Mouse (Mus musculus) midbrain, postnatal 0 days (tissue): ENCODE results near the gene Asb4. TPM values are rescaled to one million over a fixed set of nuclear protein-coding genes. Genes with fewer than 3 reads are reported as not detected.
"Not testable (repeated sequence)": the region's sequence is repeated elsewhere in the genome, so short reads cannot be mapped to it uniquely, and the experiment has no call there.

Experiments used
- ATAC-seq: fragments of 200-750 bp; cut with Nextera tagmentation; 2 replicates; pipeline ENCODE4 v1.8.0; 2017; ENCODE audit warnings: moderate number of reproducible peaks, mild to moderate bottlenecking, moderate TSS enrichment, moderate library complexity; ENCODE audit not compliant: low FRiP score
- DNase-seq: peaks from one replicate; pipeline ENCODE4 v3.0.0-alpha.2; 2015; ENCODE audit warnings: low spot score
- H3K27ac ChIP-seq: fragments of 300-500 bp; sonication (generic); 2 replicates; pipeline ENCODE4 v1.5.1; 2014; ENCODE audit warnings: low read depth, mild to moderate bottlenecking, low read length, mixed read lengths
- H3K27me3 ChIP-seq: fragments of 300-500 bp; sonication (generic); 2 replicates; pipeline ENCODE4 v1.6.1; 2014; ENCODE audit warnings: low read length, control low read depth, mixed read lengths; ENCODE audit not compliant: insufficient read depth
- H3K36me3 ChIP-seq: fragments of 300-500 bp; sonication (generic); 2 replicates; pipeline ENCODE4 v1.6.1; 2014; ENCODE audit warnings: low read length, control low read depth, mixed read lengths; ENCODE audit not compliant: insufficient read depth
- H3K4me1 ChIP-seq: fragments of 300-500 bp; sonication (generic); 2 replicates; pipeline ENCODE4 v1.6.1; 2014; ENCODE audit warnings: mild to moderate bottlenecking, control low read depth, antibody characterized with exemption, low read length, mixed read lengths; ENCODE audit not compliant: insufficient read depth
- H3K4me2 ChIP-seq: fragments of 300-500 bp; sonication (generic); 2 replicates; pipeline ENCODE4 v1.6.1; 2014; ENCODE audit warnings: low read depth, mild to moderate bottlenecking, low read length, mixed read lengths; ENCODE audit not compliant: poor library complexity, severe bottlenecking
- H3K4me3 ChIP-seq: fragments of 300-500 bp; sonication (generic); 2 replicates; pipeline ENCODE4 v1.5.1; 2014; ENCODE audit warnings: low read depth, mild to moderate bottlenecking, low read length, moderate library complexity
- H3K9ac ChIP-seq: fragments of 300-500 bp; sonication (generic); replicated peaks from 2 replicates; pipeline ENCODE4 v1.6.1; 2014; ENCODE audit warnings: mild to moderate bottlenecking, low read length, moderate library complexity, mixed read lengths; ENCODE audit not compliant: poor library complexity, severe bottlenecking
- H3K9me3 ChIP-seq: fragments of 300-500 bp; sonication (generic); 2 replicates; pipeline ENCODE4 v1.6.1; 2016; ENCODE audit warnings: low read length, control low read depth
- CTCF ChIP-seq: IDR thresholded peaks from 2 replicates; pipeline ENCODE4 v1.5.1; 2016; ENCODE audit warnings: antibody characterized with exemption, mild to moderate bottlenecking
- WGBS: fragments of 180-500 bp; shearing (Covaris S2); extraction: QIAGEN DNeasy Blood & Tissue Kit; methylation state at CpG from one replicate; pipeline ENCODE4 v1.1.7; 2014; 5-methylcytosine and 5-hydroxymethylcytosine counted together
- polyA plus RNA-seq: library from polyadenylated mRNA; unstranded; fragments of >200 nt; fragmentation: Nextera tagmentation; extraction: Ambion mirVana; gene quantifications from 2 replicates; pipeline ENCODE4 v1.2.1, GENCODE M21; 2015
- total RNA-seq: library from RNA; depleted of rRNA; stranded (reverse); fragments of >200 nt; gene quantifications from 2 replicates; pipeline ENCODE4 v1.2.3, GENCODE M21; 2014; rRNA removed

Asb4 gene
- total RNA-seq (9.0 and 9.7 TPM in 2 replicates), polyA plus RNA-seq (15.4 and 23.0 TPM in 2 replicates)

DNA sequence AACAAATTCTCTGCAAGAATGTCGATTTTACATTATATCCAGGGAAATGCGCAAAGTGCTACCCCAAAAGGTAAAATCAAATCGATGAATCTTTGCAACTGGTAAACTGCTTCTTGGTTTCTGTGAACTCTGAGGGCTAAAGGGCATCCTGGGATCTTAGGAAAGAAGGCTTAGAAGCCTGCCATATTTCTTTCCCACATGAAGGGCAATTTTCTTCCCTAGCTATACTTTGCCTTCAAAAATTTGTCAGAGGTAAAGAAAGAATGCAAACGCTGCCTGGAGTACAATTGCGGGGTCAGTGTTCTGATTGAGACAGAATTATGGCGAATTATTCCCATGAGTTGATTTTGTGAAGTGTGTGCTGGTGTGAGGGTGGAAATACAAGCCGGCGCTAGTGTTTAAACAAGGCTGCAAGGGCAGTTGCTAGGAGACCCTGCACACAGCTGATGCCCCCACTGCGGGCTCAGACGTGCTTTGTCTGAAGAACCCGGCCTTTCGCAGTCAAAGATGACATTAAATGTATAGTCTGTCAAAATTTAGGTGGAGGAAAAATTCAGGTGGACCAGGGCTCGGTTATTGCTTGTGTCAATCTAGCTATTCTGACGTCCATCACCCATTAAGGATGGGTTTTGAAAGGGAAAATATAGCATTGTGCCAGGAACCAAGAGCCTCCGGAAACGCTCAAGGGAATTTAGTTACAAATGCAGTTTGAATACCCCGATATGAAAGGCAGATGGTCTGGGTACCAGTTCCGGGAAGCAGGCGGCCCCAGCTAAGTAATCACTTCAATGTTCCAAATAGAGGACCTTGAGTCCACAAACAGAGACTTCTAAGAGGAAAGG is at the start of gene Asb4:
TSS of gene Asb4 (plus strand) at position 51 of the 842 bp plus-strand sequence.
- 4% methylated on average over 19 of the region's 19 CpGs for WGBS
- no peaks in the 10 kb centered on the region for H3K27me3 ChIP-seq
- peak within 1 kb of the TSS; percentile 27 for H3K4me3 ChIP-seq
- H3K36me3 ChIP-seq: no peaks in the 10 kb centered on the region
- peak within 1 kb of the TSS; percentile 55 for H3K4me2 ChIP-seq
- no peaks in the 10 kb centered on the region for H3K9me3 ChIP-seq
- DNase-seq: peak; percentile 71
- H3K27ac ChIP-seq: peak within 1 kb of the TSS; percentile 39; the same call in 1 of the 2 replicates
- peak within 1 kb of the TSS; percentile 52 for H3K9ac ChIP-seq
- ATAC-seq: peak; percentile 59; the same call in 1 of the 2 replicates
- no peak for TF ChIP-seq CTCF
- H3K4me1 ChIP-seq: peaks cover 9% of the 10 kb centered on the region; the same call in 1 of the 2 replicates

DNA sequence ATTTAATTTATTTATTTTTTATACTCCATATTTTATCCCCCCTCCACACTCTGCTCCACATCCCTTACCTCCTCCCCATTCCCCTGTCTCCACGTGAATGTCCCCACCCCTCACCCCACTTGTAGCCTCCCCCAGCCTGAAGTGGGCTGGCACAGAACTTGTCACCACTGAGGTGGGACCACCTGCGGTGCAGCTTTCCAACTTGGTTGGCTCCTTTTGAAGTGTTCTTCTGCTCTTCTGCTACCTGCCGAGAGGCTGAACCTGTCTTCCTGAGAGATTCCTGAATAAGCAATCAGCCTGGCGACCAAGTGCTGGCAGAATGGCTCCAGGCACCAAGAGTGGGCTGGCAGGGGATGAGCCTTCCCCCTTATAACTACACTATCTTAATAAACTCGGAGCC is 49.2 kb upstream of the Asb4 start:
- no peak overlapping the region for H3K4me2 ChIP-seq
- no peak for DNase-seq

DNA sequence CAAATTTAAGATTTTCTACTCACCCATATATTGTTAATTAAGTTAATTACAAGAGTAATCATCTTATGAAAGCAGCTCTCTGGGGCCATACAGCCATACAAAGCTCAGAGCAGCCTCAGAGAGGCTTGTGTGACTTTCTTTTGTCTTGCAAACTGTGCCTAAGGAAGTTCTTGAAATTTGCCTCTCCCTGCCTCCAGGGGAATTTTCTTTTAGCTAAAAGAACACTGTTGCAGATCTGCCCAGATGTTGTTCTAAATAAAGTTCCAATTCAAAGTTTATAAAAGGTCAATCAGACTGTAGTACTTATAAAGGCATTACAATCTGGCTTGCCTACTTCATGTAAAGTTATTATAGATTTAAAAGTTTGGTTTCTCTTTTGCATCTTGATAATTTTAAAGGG is 47.2 kb upstream of the Asb4 start:
- not testable (repeated sequence) for H3K9ac ChIP-seq, H3K27me3 ChIP-seq, H3K4me1 ChIP-seq, DNase-seq, H3K4me2 ChIP-seq, ATAC-seq, H3K9me3 ChIP-seq, H3K4me3 ChIP-seq, H3K27ac ChIP-seq, H3K36me3 ChIP-seq

More for the DNA sequence above, 49.2 kb upstream of the Asb4 start:
- H3K27ac ChIP-seq: no peak overlapping the region
- H3K9ac ChIP-seq: no peak overlapping the region
- TF ChIP-seq CTCF: no peak
- WGBS: 52% methylated on average over 5 of the region's 5 CpGs
- H3K27me3 ChIP-seq: no peaks in the 10 kb centered on the region
- no peak overlapping the region for H3K4me3 ChIP-seq
- H3K36me3 ChIP-seq: no peaks in the 10 kb centered on the region
- H3K4me1 ChIP-seq: no peaks in the 10 kb centered on the region
- ATAC-seq: no peak
- no peaks in the 10 kb centered on the region for H3K9me3 ChIP-seq

DNA sequence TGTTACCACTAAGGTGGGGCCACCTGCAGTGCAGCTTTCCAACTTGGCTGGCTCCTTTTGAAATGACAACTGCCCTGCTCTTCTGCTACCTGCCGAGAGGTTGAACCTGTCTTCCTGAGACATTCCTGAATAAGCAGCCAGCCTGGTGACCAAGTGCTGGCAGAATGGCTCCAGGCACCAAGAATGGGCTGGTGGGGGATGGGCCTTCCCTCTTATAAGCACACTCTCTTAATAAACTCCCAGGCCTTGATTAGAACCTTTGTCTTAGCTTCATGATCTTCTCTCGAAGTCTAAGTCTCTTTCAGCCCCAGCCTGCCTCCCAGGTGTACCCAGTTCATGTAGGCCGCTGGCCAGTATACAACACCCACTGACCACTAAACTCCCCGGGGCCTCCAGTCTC is 44.4 kb upstream of the Asb4 start:
- H3K36me3 ChIP-seq, H3K9me3 ChIP-seq, H3K4me3 ChIP-seq, H3K4me1 ChIP-seq, H3K27ac ChIP-seq, H3K9ac ChIP-seq, ATAC-seq, H3K27me3 ChIP-seq, H3K4me2 ChIP-seq, DNase-seq: not testable (repeated sequence)
- 93% methylated on average over 4 of the region's 4 CpGs for WGBS

DNA sequence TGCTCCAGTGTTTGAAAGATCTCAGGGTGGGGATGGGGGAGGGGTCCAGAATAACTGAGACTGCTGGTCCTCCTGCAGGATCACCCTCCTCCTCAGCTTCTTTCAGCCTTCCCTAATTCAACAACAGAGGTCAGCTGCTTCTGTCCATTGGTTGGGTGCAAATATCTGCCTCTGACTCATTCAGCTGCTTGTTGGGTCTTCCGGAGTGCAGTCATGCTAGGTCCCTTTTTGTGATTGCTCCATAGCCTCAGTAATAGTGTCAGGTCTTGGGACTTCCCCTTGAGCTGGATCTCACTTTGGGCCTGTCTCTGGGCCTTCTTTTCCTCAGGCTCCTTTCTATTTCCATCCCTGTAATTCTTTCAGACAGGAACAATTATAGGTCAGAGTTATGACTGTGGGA is 43.9 kb upstream of the Asb4 start:
- not testable (repeated sequence) for H3K4me1 ChIP-seq, H3K27ac ChIP-seq, H3K27me3 ChIP-seq, H3K4me2 ChIP-seq, H3K4me3 ChIP-seq, H3K9ac ChIP-seq, ATAC-seq, DNase-seq, H3K36me3 ChIP-seq, H3K9me3 ChIP-seq
- WGBS: 96% methylated on average over 1 of the region's 1 CpGs

DNA sequence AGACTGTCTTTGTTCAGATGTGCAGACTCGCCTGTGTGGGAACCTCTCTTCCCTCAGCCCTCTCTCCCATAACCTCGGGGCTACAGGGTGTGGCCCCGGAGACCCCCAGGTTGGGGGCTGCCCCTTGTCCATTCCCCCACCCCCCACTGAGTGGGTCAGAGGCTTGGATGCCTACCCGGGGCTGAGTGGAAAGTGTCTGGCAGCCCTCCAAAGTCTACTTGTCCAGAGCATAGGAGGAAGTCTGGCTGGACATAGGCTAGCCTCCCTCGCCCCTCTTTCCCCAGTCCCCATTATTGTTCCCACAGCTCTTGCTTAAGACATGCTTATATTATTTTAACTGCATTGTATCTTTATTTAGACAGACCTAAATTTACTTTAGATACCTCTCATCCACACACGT is 38.9 kb upstream of the Asb4 start:
- H3K4me3 ChIP-seq: no peak overlapping the region
- WGBS: 72% methylated on average over 6 of the region's 6 CpGs
- no peak overlapping the region for H3K9ac ChIP-seq
- no peaks in the 10 kb centered on the region for H3K36me3 ChIP-seq
- no peaks in the 10 kb centered on the region for H3K27me3 ChIP-seq
- H3K4me2 ChIP-seq: no peak overlapping the region
- ATAC-seq (no peak), DNase-seq (no peak)
- no peaks in the 10 kb centered on the region for H3K4me1 ChIP-seq
- TF ChIP-seq CTCF: no peak
- H3K9me3 ChIP-seq: no peaks in the 10 kb centered on the region
- H3K27ac ChIP-seq: no peak overlapping the region
